Mouse (Mus musculus) R1 (cell line): ENCODE results near the gene Erbb4.

Experiments used
- DNase-seq: peaks from one replicate; pipeline ENCODE4 v3.0.0-alpha.2; 2018; ENCODE audit warnings: low read depth, low spot score

Gene Erbb4

DNA sequence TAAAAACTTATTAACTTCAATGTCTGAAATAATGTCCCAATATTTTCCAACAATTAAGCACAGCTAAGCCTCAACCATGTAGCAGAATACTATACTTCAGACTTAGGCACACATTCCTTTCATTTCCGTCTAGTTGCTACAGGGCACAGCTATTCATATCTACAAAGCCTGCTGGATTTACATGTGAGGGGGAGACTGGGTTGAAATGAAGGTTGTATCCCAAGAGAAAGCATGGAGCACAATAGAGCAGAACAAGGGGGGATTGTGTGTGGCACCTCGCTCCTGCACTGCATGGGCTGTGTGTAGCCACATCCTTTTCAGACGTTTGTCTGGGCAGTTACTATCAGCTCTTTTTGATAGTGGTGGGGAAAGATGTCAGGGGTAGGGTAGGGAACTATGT lies 83.0 kb downstream of the Erbb4 start:
- DNase-seq = no peak

GRCm38 (mm10) chr1:69023157-69023925 lies 84.5 kb downstream of the Erbb4 start:
- no peak for DNase-seq

DNA sequence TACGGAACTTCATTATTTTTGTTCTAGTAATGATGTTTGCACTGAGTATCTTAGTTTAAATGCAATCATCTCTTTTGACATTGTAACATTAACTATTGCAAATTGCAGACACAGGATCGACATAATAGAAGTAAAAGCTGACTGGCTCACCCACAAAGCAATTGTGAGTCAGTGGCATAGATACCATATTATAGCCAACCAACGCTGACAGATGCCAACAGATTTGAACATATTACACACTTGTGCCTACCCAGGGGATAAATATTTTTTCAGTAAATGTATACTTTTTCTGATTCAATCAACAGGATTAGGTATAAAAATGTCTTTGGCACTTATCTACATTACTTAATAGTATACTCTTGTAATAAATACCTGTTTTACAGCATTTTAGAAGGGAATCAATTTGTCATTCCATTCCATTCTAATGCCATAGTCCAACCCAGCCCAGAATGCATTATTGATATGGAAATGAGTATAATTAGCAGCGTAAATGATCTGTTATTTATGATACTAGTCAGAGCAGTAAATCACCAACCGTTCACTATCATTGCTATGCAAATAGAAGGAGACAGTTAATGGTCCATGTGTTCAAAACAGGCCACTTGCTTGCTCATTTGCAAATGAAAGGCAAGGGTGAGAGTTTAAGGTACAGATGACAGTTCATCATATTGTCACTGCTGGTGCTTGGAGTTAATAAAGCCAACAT lies 97.9 kb downstream of the Erbb4 start:
- DNase-seq = no peak

- no peak for DNase-seq
Observed at GRCm38 (mm10) chr1:69001371-69001770, 106.5 kb downstream of the Erbb4 start.

- DNase-seq = no peak
Observed at GRCm38 (mm10) chr1:68979251-68979650, 128.6 kb downstream of the Erbb4 start.

DNA sequence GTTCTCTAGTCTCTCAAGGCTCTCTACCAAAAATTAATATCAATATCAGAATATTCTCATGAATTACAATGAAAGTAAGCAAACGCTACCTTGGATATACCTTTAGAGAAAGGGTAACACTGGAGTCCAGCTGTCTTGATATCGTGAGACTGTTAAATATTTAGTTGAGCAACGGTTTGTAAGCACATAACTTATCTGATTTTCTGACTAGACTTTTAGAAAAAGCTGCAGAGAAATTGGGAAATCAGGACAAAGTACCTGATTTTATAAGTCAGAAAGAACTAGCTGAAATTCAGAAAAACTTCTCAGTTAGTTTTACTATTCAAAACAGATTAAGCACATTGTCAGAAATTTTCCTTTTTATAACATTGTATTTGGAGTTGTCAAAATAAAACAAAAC lies 129.3 kb downstream of the Erbb4 start:
- no peak for DNase-seq

GRCm38 (mm10) chr1:68973355-68974127 lies 134.3 kb downstream of the Erbb4 start:
- no peak for DNase-seq

DNA sequence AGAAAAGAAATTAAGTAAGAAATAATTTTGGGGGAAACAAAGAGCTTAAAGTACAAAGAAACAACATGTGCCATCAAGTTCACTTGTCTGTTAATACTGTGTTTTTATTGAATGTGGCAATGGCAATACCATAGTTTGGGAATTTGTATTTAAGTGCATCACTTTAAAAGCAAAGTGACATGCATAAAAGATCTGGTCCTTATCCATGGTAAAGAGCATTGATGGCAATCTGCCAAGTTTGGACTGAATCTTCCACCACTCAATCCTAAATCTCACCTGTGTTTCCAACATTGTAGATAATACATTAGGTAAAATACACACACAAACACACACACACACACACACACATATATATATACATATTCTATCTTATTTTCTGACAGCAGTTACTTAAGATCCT lies 143.7 kb downstream of the Erbb4 start:
- no peak for DNase-seq

DNA sequence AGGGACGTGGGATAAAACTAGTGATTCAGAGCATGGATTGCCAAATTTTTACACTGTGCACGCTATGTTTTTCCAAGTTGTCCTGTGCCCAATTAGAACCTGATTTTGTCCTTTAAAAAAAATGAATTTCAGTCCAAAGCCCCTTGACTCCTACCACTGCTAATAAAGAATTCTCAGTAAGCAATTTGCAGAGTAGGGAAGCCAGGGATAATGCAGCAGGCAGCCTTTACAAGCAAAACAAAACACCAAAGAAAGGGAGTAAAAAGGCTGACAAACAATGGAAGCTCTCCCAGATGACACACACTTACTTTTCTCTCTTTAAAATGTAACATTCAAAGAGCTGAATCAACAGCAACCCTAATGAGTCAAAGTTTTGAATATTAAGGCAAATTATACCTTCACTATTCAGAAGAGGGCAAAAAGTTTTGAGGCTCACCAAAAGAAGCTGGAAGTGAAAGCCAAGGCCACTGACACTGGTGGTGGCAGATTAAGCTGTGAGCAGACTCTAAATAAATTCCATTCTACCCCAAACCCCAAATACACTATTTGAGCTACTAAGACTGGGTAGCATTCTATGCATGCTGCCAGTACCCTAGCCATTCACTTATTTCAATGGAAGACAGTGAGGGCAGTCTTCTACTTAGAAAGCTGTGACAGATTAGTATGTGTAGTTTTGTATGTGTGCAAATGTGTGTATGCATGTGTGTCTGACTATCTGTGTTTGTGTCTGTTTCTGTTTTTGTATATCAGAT lies 146.3 kb downstream of the Erbb4 start:
- DNase-seq = no peak

- DNase-seq = no peak
Observed at GRCm38 (mm10) chr1:68956766-68957533, 150.9 kb downstream of the Erbb4 start.

- no peak for DNase-seq
Observed at GRCm38 (mm10) chr1:68955482-68955881, 152.4 kb downstream of the Erbb4 start.

GRCm38 (mm10) chr1:68943141-68943540 lies 164.7 kb downstream of the Erbb4 start:
- DNase-seq = no peak

DNA sequence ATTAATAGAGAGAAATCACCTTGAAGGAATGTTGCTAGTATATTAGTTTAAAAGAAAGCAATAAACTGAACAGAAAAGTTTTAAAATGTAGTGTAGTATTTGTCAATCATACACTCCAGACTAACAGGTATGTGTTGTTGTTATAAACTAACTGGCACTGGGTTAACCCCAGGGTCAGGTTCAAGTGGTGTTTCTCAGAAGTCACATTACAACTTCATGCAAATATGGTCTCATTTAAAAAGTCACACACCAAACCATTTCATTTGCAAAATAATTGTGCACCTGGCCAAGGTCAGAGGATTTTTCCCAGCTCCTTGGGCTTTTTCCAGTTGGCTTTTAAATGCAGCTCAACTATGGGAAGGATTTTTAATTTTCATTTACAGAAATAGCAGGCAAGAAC lies 173.1 kb downstream of the Erbb4 start:
- no peak for DNase-seq

DNA sequence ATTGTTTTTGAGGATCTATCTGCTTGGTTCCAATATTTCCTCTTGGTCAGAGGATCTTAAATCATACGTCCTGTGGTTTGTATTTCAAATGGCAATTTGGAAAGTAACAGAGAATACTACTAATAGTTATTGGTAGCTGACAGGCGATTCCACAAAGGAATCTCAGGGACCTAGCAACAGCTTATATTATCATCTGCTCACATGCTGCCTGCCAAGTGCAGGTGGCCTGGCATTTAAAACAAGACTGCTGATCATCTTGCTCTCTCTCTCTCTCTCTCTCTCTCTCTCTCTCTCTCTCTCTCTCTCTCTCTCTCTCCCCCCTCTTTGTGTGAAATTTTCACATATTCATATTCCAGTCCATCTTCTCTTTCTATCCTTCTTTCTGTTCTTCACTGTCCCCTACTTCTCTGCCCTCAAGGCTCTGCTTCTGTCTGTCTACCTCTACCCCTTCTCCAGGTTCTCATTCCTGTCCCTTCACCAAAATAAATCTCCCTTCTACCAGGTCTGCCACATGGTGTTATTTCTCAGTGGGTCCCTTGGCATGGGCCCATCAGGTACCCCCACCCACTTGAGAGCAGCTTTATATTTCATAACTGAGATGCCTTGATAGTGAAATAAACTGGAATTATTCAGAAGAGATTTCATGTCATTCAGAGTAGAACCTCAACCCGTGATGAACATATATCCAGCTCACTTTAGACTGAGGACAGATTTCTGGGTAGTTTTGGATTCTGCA lies 174.4 kb downstream of the Erbb4 start:
- DNase-seq = no peak

DNA sequence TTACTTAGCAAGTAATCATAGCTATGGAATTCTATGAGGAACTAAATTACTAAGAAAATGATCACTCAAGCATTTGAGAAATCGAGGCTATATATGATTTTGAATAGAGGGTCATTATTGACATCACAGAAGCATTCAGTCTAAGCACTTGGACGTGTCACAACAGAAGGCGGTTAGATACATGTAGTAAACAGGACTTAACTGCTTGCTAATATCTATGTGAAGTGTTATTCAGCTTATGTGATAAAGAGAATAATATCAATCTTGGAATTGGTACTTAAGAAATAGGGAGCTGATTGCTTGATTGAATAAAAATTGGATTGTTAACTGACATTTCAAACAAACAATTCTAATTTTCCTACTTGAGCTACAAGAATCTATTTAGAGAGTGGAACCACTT lies 190.0 kb downstream of the Erbb4 start:
- DNase-seq = no peak

GRCm38 (mm10) chr1:68892041-68892440 lies 215.8 kb downstream of the Erbb4 start:
- no peak for DNase-seq

DNA sequence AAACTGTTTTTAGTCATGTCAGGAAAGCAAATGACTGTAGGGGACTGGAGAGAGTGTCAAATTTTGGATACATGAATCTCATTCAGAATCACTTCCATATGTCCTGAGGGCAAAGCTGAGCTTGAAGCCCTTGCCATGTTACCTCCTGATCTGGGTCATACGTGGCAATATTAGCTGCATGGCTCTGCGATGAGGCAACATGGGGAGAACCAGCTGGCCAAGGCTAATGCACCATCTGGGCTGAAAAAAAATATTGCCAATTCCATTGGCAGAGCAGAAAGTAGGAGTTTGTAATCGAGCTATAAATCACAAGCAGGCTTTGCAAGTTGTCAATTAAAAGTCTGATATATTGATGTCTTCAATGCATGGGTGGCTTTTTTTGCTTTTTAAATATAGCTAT lies 221.0 kb downstream of the Erbb4 start:
- DNase-seq = no peak

DNA sequence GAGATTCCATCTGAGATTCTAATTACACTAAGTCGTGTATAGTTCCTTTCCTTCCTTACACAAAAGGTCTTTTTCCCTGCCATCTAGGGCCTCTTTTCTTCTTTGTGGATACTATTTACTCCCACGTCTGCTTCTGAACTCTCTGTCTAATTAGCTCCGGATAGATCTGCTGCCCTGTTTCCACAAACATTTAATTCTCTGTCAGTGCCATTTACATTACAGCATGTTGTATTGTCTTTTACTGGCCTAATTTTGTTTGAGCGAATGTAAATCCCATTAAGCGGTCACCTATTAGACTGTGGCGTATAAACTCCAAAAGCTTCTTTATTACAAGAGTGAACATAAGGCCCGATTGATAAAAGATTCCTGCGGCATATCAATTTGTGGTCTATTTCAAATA lies 232.9 kb downstream of the Erbb4 start:
- no peak for DNase-seq

- no peak for DNase-seq
Observed at GRCm38 (mm10) chr1:68873635-68874020, 234.2 kb downstream of the Erbb4 start.

DNA sequence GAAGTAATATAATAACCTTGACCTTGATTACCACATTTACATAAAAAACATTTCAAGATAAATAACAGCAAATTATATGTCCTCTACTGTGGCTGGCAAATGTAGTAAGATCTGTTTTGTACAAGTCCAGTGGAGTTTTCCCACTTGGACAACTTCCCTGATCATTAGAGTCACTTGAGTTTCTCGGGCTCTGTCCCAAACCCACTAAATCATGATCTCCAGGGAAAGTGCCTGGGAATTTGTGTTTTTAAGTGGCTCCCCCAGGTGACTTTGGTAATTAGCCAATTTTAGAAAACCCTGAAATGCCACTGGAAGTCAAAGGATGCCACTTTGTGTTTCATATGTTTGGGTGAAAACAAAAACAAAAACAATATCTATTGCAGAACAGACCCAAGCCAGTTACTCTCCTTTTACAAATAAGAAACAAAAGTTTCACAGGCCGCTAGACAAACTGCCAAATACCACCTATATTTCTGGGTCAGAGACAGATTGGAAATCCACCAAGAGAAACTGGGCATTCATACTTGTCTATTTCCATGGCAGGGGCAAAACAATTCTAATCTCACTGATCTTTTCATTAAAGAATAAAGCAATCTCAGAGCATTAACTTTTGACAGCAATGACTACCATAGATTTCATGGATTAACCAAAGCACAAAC lies 234.8 kb downstream of the Erbb4 start:
- no peak for DNase-seq
